11 mouse cellular contexts compared by ENCODE assay signal in genomic region chr7:140821305-140821652, GRCm38 (mm10). TPM values are rescaled to one million over a fixed set of nuclear protein-coding genes. Genes with fewer than 3 reads are reported as not detected.
DNase-seq lines count a peak whose midpoint lies in the region; ATAC-seq and TF ChIP-seq lines count a peak whose summit lies in the region.
"Had no signal": no experiment of that assay in that cellular context is flagged by ENCODE, and none has a peak within 500 bp of the region (broad histone marks: within the 10 kb centered on the region; RNA-seq: fewer than 3 reads in every experiment).

No protein-coding gene starts in this region.

- no peaks in the 10 kb centered on the region for H3K36me3 ChIP-seq in heart, postnatal 0 days (replicated peaks; ENCODE audit: control insufficient read depth, insufficient read depth, low read length)
- H3K36me3 ChIP-seq in heart, adult 2 months (ENCODE audit: control insufficient read depth, insufficient read depth, low read length) = no peaks in the 10 kb centered on the region
- H3K36me3 ChIP-seq in hindbrain, embryonic 15.5 days = peaks cover 9% of the 10 kb centered on the region
- peaks cover 3% of the 10 kb centered on the region; the same call in 1 of the 2 replicates for H3K36me3 ChIP-seq in midbrain, embryonic 15.5 days (replicated peaks)

- no peaks in the 10 kb centered on the region for H3K27me3 ChIP-seq in heart, postnatal 0 days (ENCODE audit: control insufficient read depth, insufficient read depth, low read length)
- no peaks in the 10 kb centered on the region for H3K27me3 ChIP-seq in heart, adult 2 months (ENCODE audit: control insufficient read depth, insufficient read depth, low read length)
- H3K27me3 ChIP-seq in hindbrain, embryonic 15.5 days = 0 out of 2 replicates have a peak, but pooled peaks cover 3% of the 10 kb centered on the region
- H3K27me3 ChIP-seq in midbrain, embryonic 15.5 days (replicated peaks) = no peaks in the 10 kb centered on the region

- no peak overlapping the region for H3K27ac ChIP-seq in heart, postnatal 0 days (ENCODE audit: low read depth)
- no peak overlapping the region for H3K27ac ChIP-seq in heart, adult 2 months
- H3K27ac ChIP-seq in hindbrain, embryonic 15.5 days (replicated peaks) = peak overlapping the region; percentile 94
- peak overlapping the region; percentile 94 for H3K27ac ChIP-seq in midbrain, embryonic 15.5 days

- no peaks in the 10 kb centered on the region for H3K79me2 ChIP-seq in heart, adult 2 months (replicated peaks; ENCODE audit: control insufficient read depth, insufficient read depth, low read length)

- no peaks in the 10 kb centered on the region for H3K9me3 ChIP-seq in heart, postnatal 0 days (replicated peaks; ENCODE audit: control insufficient read depth, low read length)
- no peaks in the 10 kb centered on the region for H3K9me3 ChIP-seq in hindbrain, embryonic 15.5 days
- H3K9me3 ChIP-seq in midbrain, embryonic 15.5 days = no peaks in the 10 kb centered on the region

- no peak for DNase-seq in heart, postnatal 0 days (ENCODE audit: low spot score)
- DNase-seq in heart, adult 2 months = no peak
- peak; percentile 52 for DNase-seq in cerebellum, adult 9-11 months
- DNase-seq in adrenal gland, postnatal 14 days = no peak
- no peak for DNase-seq in ovary, adult 18-20 months (ENCODE audit: low spot score)
- no peak for DNase-seq in gastrocnemius, postnatal 14 days

- no peak for ATAC-seq in heart, postnatal 0 days (ENCODE audit: insufficient read depth, low read depth)
- ATAC-seq in hindbrain, embryonic 15.5 days (ENCODE audit: low FRiP score, low read depth) = peak; percentile 59
- ATAC-seq in midbrain, embryonic 15.5 days (replicated peaks) = peak; percentile 73

- no peak for TF ChIP-seq CTCF in heart, postnatal 0 days (IDR thresholded peaks at IDR 0.05; ENCODE audit: low read depth)
- TF ChIP-seq CTCF in heart, adult 2 months (IDR thresholded peaks at IDR 0.05) = no peak

- intact Hi-C loops in heart, adult 2 months (cut with DNase I) = no loop called here
- intact Hi-C loops in gastrocnemius, postnatal 14 days (cut with DNase I; ENCODE audit: low total_unique reads) = no loop called here

- H3K4me3 ChIP-seq in heart, postnatal 0 days (ENCODE audit: low read depth, low read length) = peak overlapping the region; percentile 49
- H3K4me3 ChIP-seq in heart, adult 2 months = no peak overlapping the region; the same call in 1 of the 2 replicates
- H3K4me3 ChIP-seq in hindbrain, embryonic 15.5 days = peak overlapping the region; percentile 67
- H3K4me3 ChIP-seq in midbrain, embryonic 15.5 days = peak overlapping the region; percentile 77

- H3K4me2 ChIP-seq in heart, postnatal 0 days (ENCODE audit: low read depth, low read length) = peak overlapping the region; percentile 81
- peak overlapping the region; percentile 59 for H3K4me2 ChIP-seq in hindbrain, embryonic 15.5 days
- H3K4me2 ChIP-seq in midbrain, embryonic 15.5 days = peak overlapping the region; percentile 59

- no peak for TF ChIP-seq POLR2A in heart, adult 2 months (IDR thresholded peaks at IDR 0.05; ENCODE audit: insufficient read depth, low read depth, low read length)

- no peak for TF ChIP-seq EP300 in heart, postnatal 0 days (IDR thresholded peaks at IDR 0.05; ENCODE audit: low read depth)
- TF ChIP-seq EP300 in heart, adult 2 months (IDR thresholded peaks at IDR 0.05; ENCODE audit: insufficient read depth, low read depth, low read length) = no peak

- peaks cover 10% of the 10 kb centered on the region; the same call in 1 of the 2 replicates for H3K4me1 ChIP-seq in heart, postnatal 0 days (ENCODE audit: control insufficient read depth, insufficient read depth)
- H3K4me1 ChIP-seq in heart, adult 2 months (ENCODE audit: control insufficient read depth, insufficient read depth, low read length) = peaks cover 2% of the 10 kb centered on the region; the same call in 1 of the 2 replicates
- peaks cover 27% of the 10 kb centered on the region for H3K4me1 ChIP-seq in hindbrain, embryonic 15.5 days (replicated peaks)
- H3K4me1 ChIP-seq in midbrain, embryonic 15.5 days = peaks cover 22% of the 10 kb centered on the region

- 49% methylated on average over 5 of the region's 5 CpGs for WGBS in heart, postnatal 0 days
- WGBS in heart, adult 2 months = 43% methylated on average over 5 of the region's 5 CpGs
- WGBS in hindbrain, embryonic 15.5 days = 41% methylated on average over 5 of the region's 5 CpGs
- WGBS in midbrain, embryonic 15.5 days = 36% methylated on average over 5 of the region's 5 CpGs

- H3K9ac ChIP-seq in heart, postnatal 0 days (replicated peaks; ENCODE audit: low read depth, low read length) = 0 out of 2 replicates have a peak overlapping the region, but pooled peaks have one; percentile 46
- no peak overlapping the region for H3K9ac ChIP-seq in heart, adult 2 months (ENCODE audit: low read depth, low read length)
- H3K9ac ChIP-seq in hindbrain, embryonic 15.5 days = peak overlapping the region; percentile 67
- H3K9ac ChIP-seq in midbrain, embryonic 15.5 days = peak overlapping the region; percentile 72

RNA-seq across cellular contexts. Expression of gene Zfp941, which starts 0.7 kb away (rescaled TPM):
- 0.11 and 0.97 TPM in 2 replicates for total RNA-seq in heart, postnatal 0 days (2014; rRNA removed; ENCODE audit: low replicate concordance)
- polyA plus RNA-seq in heart, postnatal 0 days (2015; fragmentation: Nextera tagmentation; extraction: Ambion mirVana) = 0.29 and 0.45 TPM in 2 replicates
- under 1 TPM; 0.14 to 0.29 TPM for total RNA-seq in heart, adult 2 months (2021)
- polyA plus RNA-seq in heart, adult 2 months (2012; rRNA removed) = 0.10 and 0.15 TPM in 2 replicates
- 27.1 and 28.3 TPM in 2 replicates for polyA plus RNA-seq in hindbrain, embryonic 15.5 days (2015; fragmentation: Nextera tagmentation; extraction: Ambion mirVana)
- 34.1 and 36.5 TPM in 2 replicates for polyA plus RNA-seq in midbrain, embryonic 15.5 days (2015; fragmentation: Nextera tagmentation; extraction: Ambion mirVana)
- total RNA-seq in adrenal gland, postnatal 14 days (2021) = 1.9 and 2.6 TPM in 2 replicates
- not detected for total RNA-seq in gastrocnemius, postnatal 14 days (2021)
- total RNA-seq: MEL had no signal

RNA-seq across cellular contexts. Expression of gene Urah, which starts 13.5 kb away (rescaled TPM):
- total RNA-seq in heart, postnatal 0 days (2014; rRNA removed; ENCODE audit: low replicate concordance) = not detected in 2 replicates
- 0.27 and 0.29 TPM in 2 replicates for polyA plus RNA-seq in heart, postnatal 0 days (2015; fragmentation: Nextera tagmentation; extraction: Ambion mirVana)
- 1 to 10 TPM; 1.1 to 1.4 TPM for total RNA-seq in heart, adult 2 months (2021)
- polyA plus RNA-seq in heart, adult 2 months (2012; rRNA removed) = 0.85 and 2.2 TPM in 2 replicates
- 0.25 TPM in 2 replicates for polyA plus RNA-seq in hindbrain, embryonic 15.5 days (2015; fragmentation: Nextera tagmentation; extraction: Ambion mirVana)
- 0.38 TPM in 1 of 2 replicates, not detected in the other for polyA plus RNA-seq in midbrain, embryonic 15.5 days (2015; fragmentation: Nextera tagmentation; extraction: Ambion mirVana)
- total RNA-seq in adrenal gland, postnatal 14 days (2021) = 1.4 and 31.0 TPM in 2 replicates
- total RNA-seq in gastrocnemius, postnatal 14 days (2021) = not detected
- total RNA-seq: common myeloid progenitor, adult 5-6 weeks; MEL had no signal

RNA-seq across cellular contexts. Expression of gene Scgb1c1, which starts 24.1 kb away (rescaled TPM):
- total RNA-seq in heart, postnatal 0 days (2014; rRNA removed; ENCODE audit: low replicate concordance) = 0.80 TPM in 1 of 2 replicates, not detected in the other
- polyA plus RNA-seq in heart, postnatal 0 days (2015; fragmentation: Nextera tagmentation; extraction: Ambion mirVana) = 8.7 and 11.0 TPM in 2 replicates
- 10 to 100 TPM; 22.6 to 27.5 TPM for total RNA-seq in heart, adult 2 months (2021)
- 54.5 and 56.6 TPM in 2 replicates for polyA plus RNA-seq in heart, adult 2 months (2012; rRNA removed)
- not detected in 2 replicates for polyA plus RNA-seq in hindbrain, embryonic 15.5 days (2015; fragmentation: Nextera tagmentation; extraction: Ambion mirVana)
- polyA plus RNA-seq in midbrain, embryonic 15.5 days (2015; fragmentation: Nextera tagmentation; extraction: Ambion mirVana) = not detected in 2 replicates
- total RNA-seq in adrenal gland, postnatal 14 days (2021) = not detected in 2 replicates
- total RNA-seq in gastrocnemius, postnatal 14 days (2021) = not detected
- total RNA-seq: common myeloid progenitor, adult 5-6 weeks; MEL had no signal

RNA-seq across cellular contexts. Expression of gene Odf3, which starts 26.3 kb away (rescaled TPM):
- not detected in 2 replicates for total RNA-seq in heart, postnatal 0 days (2014; rRNA removed; ENCODE audit: low replicate concordance)
- polyA plus RNA-seq in heart, postnatal 0 days (2015; fragmentation: Nextera tagmentation; extraction: Ambion mirVana) = not detected in 2 replicates
- total RNA-seq in heart, adult 2 months (2021) = not detected
- polyA plus RNA-seq in heart, adult 2 months (2012; rRNA removed) = 0.25 and 0.38 TPM in 2 replicates
- not detected in 2 replicates for polyA plus RNA-seq in hindbrain, embryonic 15.5 days (2015; fragmentation: Nextera tagmentation; extraction: Ambion mirVana)
- not detected in 2 replicates for polyA plus RNA-seq in midbrain, embryonic 15.5 days (2015; fragmentation: Nextera tagmentation; extraction: Ambion mirVana)
- total RNA-seq in adrenal gland, postnatal 14 days (2021) = not detected in 2 replicates
- total RNA-seq in gastrocnemius, postnatal 14 days (2021) = not detected
- total RNA-seq: common myeloid progenitor, adult 5-6 weeks; liver, adult 2 months; MEL had no signal
- polyA plus RNA-seq: liver, adult 2 months had no signal

RNA-seq across cellular contexts. Expression of gene Syce1, which starts 33.6 kb away (rescaled TPM):
- not detected in 2 replicates for total RNA-seq in heart, postnatal 0 days (2014; rRNA removed; ENCODE audit: low replicate concordance)
- 0.10 and 0.18 TPM in 2 replicates for polyA plus RNA-seq in heart, postnatal 0 days (2015; fragmentation: Nextera tagmentation; extraction: Ambion mirVana)
- not detected for total RNA-seq in heart, adult 2 months (2021)
- polyA plus RNA-seq in heart, adult 2 months (2012; rRNA removed) = 0.10 TPM in 1 of 2 replicates, not detected in the other
- polyA plus RNA-seq in hindbrain, embryonic 15.5 days (2015; fragmentation: Nextera tagmentation; extraction: Ambion mirVana) = 0.40 and 0.42 TPM in 2 replicates
- 0.45 and 0.55 TPM in 2 replicates for polyA plus RNA-seq in midbrain, embryonic 15.5 days (2015; fragmentation: Nextera tagmentation; extraction: Ambion mirVana)
- not detected in 2 replicates for total RNA-seq in adrenal gland, postnatal 14 days (2021)
- not detected for total RNA-seq in gastrocnemius, postnatal 14 days (2021)
- total RNA-seq: liver, adult 2 months; MEL had no signal

Comparison
In these comparisons a context has a peak if more than half of its experiments do, and no peak if none do; other contexts are left out.
1. RNA of gene Scgb1c1, which starts 24.1 kb away (total RNA-seq): 22.6 to 27.5 TPM in heart, adult 2 months; 0.80 TPM in heart, postnatal 0 days, not detected in adrenal gland, postnatal 14 days and not detected in gastrocnemius, postnatal 14 days; every median in the first group is over 10 times any median in the second.
2. H3K27ac ChIP-seq: peak in hindbrain, embryonic 15.5 days (single experiment) and midbrain, embryonic 15.5 days (single experiment); none in heart, postnatal 0 days (single experiment) and heart, adult 2 months (single experiment).
3. Peak in every context shown above with its lines, with median percentiles within 50 percentile points of each other: H3K4me2 ChIP-seq.